Mouse (Mus musculus): ENCODE measurements around the gene Vmn1r143. TPM values are rescaled to one million over a fixed set of nuclear protein-coding genes. Genes with fewer than 3 reads are reported as not detected.
"Not testable (repeated sequence)": the region's sequence is repeated elsewhere in the genome, so short reads cannot be mapped to it uniquely, and the experiment has no call there.

Gene Vmn1r143
- polyA plus RNA-seq (2012; rRNA removed) = not detected in 2 replicates
- not detected in 2 replicates for polyA plus RNA-seq (2014; fragmentation: Nextera tagmentation; extraction: Ambion mirVana)

DNA sequence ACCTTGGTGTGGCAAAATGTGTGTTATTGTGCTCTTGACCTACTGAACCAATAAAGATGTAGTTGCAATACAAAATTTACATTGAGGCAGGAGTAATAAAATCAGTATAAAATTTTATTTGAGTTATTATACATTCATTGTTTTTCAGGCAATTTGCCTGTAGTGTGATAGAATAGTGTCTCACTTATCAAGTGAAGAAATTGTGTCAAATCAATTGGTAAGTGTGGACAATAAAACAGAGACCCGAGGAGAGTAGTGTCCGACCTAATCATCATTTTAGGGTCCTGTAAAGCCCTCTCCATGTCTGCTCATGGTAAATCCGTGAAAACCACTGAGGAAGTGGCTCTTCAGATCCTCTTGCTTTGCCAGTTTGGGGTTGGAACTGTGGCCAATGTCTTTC is at the start of gene Vmn1r143:
TSS of gene Vmn1r143 (plus strand) at position 301 of the 400 bp plus-strand sequence.
- H3K36me3 ChIP-seq (ENCODE audit: control insufficient read depth, insufficient read depth, low read length); H3K4me3 ChIP-seq (replicated peaks; ENCODE audit: low read length); H3K9me3 ChIP-seq (ENCODE audit: control insufficient read depth, low read length); ATAC-seq (ENCODE audit: low FRiP score, low read depth); H3K27me3 ChIP-seq (ENCODE audit: control insufficient read depth, insufficient read depth, low read length); H3K9ac ChIP-seq (ENCODE audit: low read depth, low read length, severe bottlenecking); H3K4me2 ChIP-seq (replicated peaks; ENCODE audit: low read depth, low read length, severe bottlenecking); H3K27ac ChIP-seq (replicated peaks; ENCODE audit: low read depth, low read length); DNase-seq (ENCODE audit: low spot score); H3K4me1 ChIP-seq (ENCODE audit: control insufficient read depth, insufficient read depth, low read length): not testable (repeated sequence)
- WGBS = no CpG with 5 or more reads among the region's 3 CpGs

DNA sequence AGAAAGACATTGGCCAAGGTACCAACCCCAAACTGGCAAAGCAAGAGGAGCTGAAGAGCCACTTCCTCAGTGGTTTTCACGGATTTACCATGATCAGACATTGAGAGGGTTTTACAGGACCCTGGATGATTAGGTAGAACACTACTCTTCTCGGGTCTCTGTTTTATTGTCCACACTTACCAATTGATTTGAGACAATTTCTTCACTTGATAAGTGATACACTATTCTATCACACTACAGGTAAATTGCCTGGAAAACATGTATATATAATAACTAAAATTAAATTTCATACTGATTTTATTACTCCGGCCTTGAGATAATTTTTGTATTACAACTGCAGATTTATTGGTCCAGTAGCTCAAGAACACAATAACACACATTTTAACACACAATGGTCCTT is 25.2 kb upstream of the Vmn1r143 start, which contains the start of gene Vmn1r142:
TSS of gene Vmn1r142 (minus strand) at position 101 of the 400 bp plus-strand sequence.
- not testable (repeated sequence) for DNase-seq (ENCODE audit: low spot score); H3K4me1 ChIP-seq (ENCODE audit: control insufficient read depth, insufficient read depth, low read length); H3K36me3 ChIP-seq (ENCODE audit: control insufficient read depth, insufficient read depth, low read length); ATAC-seq (ENCODE audit: low FRiP score, low read depth); H3K9me3 ChIP-seq (ENCODE audit: control insufficient read depth, low read length); H3K4me3 ChIP-seq (replicated peaks; ENCODE audit: low read length); H3K4me2 ChIP-seq (replicated peaks; ENCODE audit: low read depth, low read length, severe bottlenecking); H3K9ac ChIP-seq (ENCODE audit: low read depth, low read length, severe bottlenecking); H3K27me3 ChIP-seq (ENCODE audit: control insufficient read depth, insufficient read depth, low read length); H3K27ac ChIP-seq (replicated peaks; ENCODE audit: low read depth, low read length)
- WGBS = no CpG with 5 or more reads among the region's 3 CpGs

DNA sequence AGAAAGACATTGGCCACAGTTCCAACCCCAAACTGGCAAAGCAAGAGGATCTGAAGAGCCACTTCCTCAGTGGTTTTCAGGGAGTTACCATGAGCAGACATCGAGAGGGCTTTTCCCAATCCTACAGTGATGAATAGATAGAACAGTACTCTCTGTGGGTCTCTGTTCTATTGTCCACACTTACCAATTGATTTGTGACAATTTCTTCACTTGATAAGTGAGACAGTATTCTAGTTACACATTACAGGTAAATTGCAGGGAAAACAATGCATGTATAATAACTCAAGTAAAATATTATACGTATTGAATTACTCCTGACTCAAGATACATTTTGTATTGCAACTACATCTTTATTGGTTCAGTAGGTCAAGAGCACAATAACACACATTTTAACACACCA is 12.0 kb downstream of the Vmn1r143 start, which contains the start of gene Gm8653:
TSS of gene Gm8653 (minus strand) at position 101 of the 400 bp plus-strand sequence.
- no CpG with 5 or more reads among the region's 2 CpGs for WGBS

DNA sequence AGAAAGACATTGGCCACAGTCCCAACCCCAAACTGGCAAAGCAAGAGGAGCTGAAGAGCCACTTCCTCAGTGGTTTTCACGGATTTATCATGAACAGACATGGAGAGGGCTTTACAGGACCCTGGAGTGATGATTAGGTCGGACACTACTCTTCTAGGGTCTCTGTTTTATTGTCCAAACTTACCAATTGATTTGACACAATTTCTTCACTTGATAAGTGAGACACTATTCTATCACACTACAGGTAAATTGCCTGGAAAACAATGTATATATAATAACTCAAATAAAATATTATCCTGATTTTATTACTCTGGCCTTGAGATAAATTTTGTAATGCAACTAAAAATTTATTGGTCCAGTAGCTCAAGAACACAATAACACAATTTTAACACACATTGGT is 40.2 kb downstream of the Vmn1r143 start, which contains the start of gene Gm8453:
TSS of gene Gm8453 (minus strand) at position 101 of the 400 bp plus-strand sequence.
- H3K4me3 ChIP-seq (replicated peaks; ENCODE audit: low read length); H3K9me3 ChIP-seq (ENCODE audit: control insufficient read depth, low read length); H3K4me1 ChIP-seq (ENCODE audit: control insufficient read depth, insufficient read depth, low read length); H3K9ac ChIP-seq (ENCODE audit: low read depth, low read length, severe bottlenecking); H3K27me3 ChIP-seq (ENCODE audit: control insufficient read depth, insufficient read depth, low read length); H3K36me3 ChIP-seq (ENCODE audit: control insufficient read depth, insufficient read depth, low read length); ATAC-seq (ENCODE audit: low FRiP score, low read depth); H3K4me2 ChIP-seq (replicated peaks; ENCODE audit: low read depth, low read length, severe bottlenecking); H3K27ac ChIP-seq (replicated peaks; ENCODE audit: low read depth, low read length); DNase-seq (ENCODE audit: low spot score): not testable (repeated sequence)
- 35% methylated on average over 1 of the region's 2 CpGs for WGBS

More for the DNA sequence above, 12.0 kb downstream of the Vmn1r143 start, which contains the start of gene Gm8653:
- H3K4me1 ChIP-seq (ENCODE audit: control insufficient read depth, insufficient read depth, low read length); H3K4me3 ChIP-seq (replicated peaks; ENCODE audit: low read length); DNase-seq (ENCODE audit: low spot score); H3K27ac ChIP-seq (replicated peaks; ENCODE audit: low read depth, low read length); ATAC-seq (ENCODE audit: low FRiP score, low read depth); H3K9me3 ChIP-seq (ENCODE audit: control insufficient read depth, low read length); H3K27me3 ChIP-seq (ENCODE audit: control insufficient read depth, insufficient read depth, low read length); H3K9ac ChIP-seq (ENCODE audit: low read depth, low read length, severe bottlenecking); H3K4me2 ChIP-seq (replicated peaks; ENCODE audit: low read depth, low read length, severe bottlenecking); H3K36me3 ChIP-seq (ENCODE audit: control insufficient read depth, insufficient read depth, low read length): not testable (repeated sequence)

Other genes with a start within 250 kb of the Vmn1r143 start
- not detected in 2 replicates for gene Vmn1r137, start 194.8 kb upstream of the Vmn1r143 start, polyA plus RNA-seq (2012; rRNA removed)
- not detected in 2 replicates for gene Vmn1r137, start 194.8 kb upstream of the Vmn1r143 start, polyA plus RNA-seq (2014; fragmentation: Nextera tagmentation; extraction: Ambion mirVana)
- not detected in 2 replicates for gene Vmn1r138, start 160.5 kb upstream of the Vmn1r143 start, polyA plus RNA-seq (2012; rRNA removed)
- not detected in 2 replicates for gene Vmn1r138, start 160.5 kb upstream of the Vmn1r143 start, polyA plus RNA-seq (2014; fragmentation: Nextera tagmentation; extraction: Ambion mirVana)
- gene Gm6176, start 133.1 kb upstream of the Vmn1r143 start, polyA plus RNA-seq (2012; rRNA removed) = not detected in 2 replicates
- not detected in 2 replicates for gene Gm6176, start 133.1 kb upstream of the Vmn1r143 start, polyA plus RNA-seq (2014; fragmentation: Nextera tagmentation; extraction: Ambion mirVana)
- not detected in 2 replicates for gene Vmn1r139, start 120.3 kb upstream of the Vmn1r143 start, polyA plus RNA-seq (2012; rRNA removed)
- not detected in 2 replicates for gene Vmn1r139, start 120.3 kb upstream of the Vmn1r143 start, polyA plus RNA-seq (2014; fragmentation: Nextera tagmentation; extraction: Ambion mirVana)
- gene Gm16451, start 71.1 kb upstream of the Vmn1r143 start, polyA plus RNA-seq (2012; rRNA removed) = not detected in 2 replicates
- not detected in 2 replicates for gene Gm16451, start 71.1 kb upstream of the Vmn1r143 start, polyA plus RNA-seq (2014; fragmentation: Nextera tagmentation; extraction: Ambion mirVana)
- not detected in 2 replicates for gene Gm10666, start 54.6 kb upstream of the Vmn1r143 start, polyA plus RNA-seq (2012; rRNA removed)
- gene Gm10666, start 54.6 kb upstream of the Vmn1r143 start, polyA plus RNA-seq (2014; fragmentation: Nextera tagmentation; extraction: Ambion mirVana) = not detected in 2 replicates
- not detected in 2 replicates for gene Vmn1r142, start 25.3 kb upstream of the Vmn1r143 start, polyA plus RNA-seq (2012; rRNA removed)
- gene Vmn1r142, start 25.3 kb upstream of the Vmn1r143 start, polyA plus RNA-seq (2014; fragmentation: Nextera tagmentation; extraction: Ambion mirVana) = not detected in 2 replicates
- not detected in 2 replicates for gene Gm8653, start 11.9 kb downstream of the Vmn1r143 start, polyA plus RNA-seq (2012; rRNA removed)
- not detected in 2 replicates for gene Gm8653, start 11.9 kb downstream of the Vmn1r143 start, polyA plus RNA-seq (2014; fragmentation: Nextera tagmentation; extraction: Ambion mirVana)
- gene Gm8453, start 40.1 kb downstream of the Vmn1r143 start, polyA plus RNA-seq (2012; rRNA removed) = not detected in 2 replicates
- not detected in 2 replicates for gene Gm8453, start 40.1 kb downstream of the Vmn1r143 start, polyA plus RNA-seq (2014; fragmentation: Nextera tagmentation; extraction: Ambion mirVana)
- gene Gm4187, start 140.3 kb downstream of the Vmn1r143 start, polyA plus RNA-seq (2012; rRNA removed) = not detected in 2 replicates
- not detected in 2 replicates for gene Gm4187, start 140.3 kb downstream of the Vmn1r143 start, polyA plus RNA-seq (2014; fragmentation: Nextera tagmentation; extraction: Ambion mirVana)
- gene Gm8660, start 181.7 kb downstream of the Vmn1r143 start, polyA plus RNA-seq (2012; rRNA removed) = not detected in 2 replicates
- not detected in 2 replicates for gene Gm8660, start 181.7 kb downstream of the Vmn1r143 start, polyA plus RNA-seq (2014; fragmentation: Nextera tagmentation; extraction: Ambion mirVana)
- not detected in 2 replicates for gene Vmn1r148, start 224.2 kb downstream of the Vmn1r143 start, polyA plus RNA-seq (2012; rRNA removed)
- not detected in 2 replicates for gene Vmn1r148, start 224.2 kb downstream of the Vmn1r143 start, polyA plus RNA-seq (2014; fragmentation: Nextera tagmentation; extraction: Ambion mirVana)
- not detected in 2 replicates for gene Vmn1r149, start 248.9 kb downstream of the Vmn1r143 start, polyA plus RNA-seq (2012; rRNA removed)
- not detected in 2 replicates for gene Vmn1r149, start 248.9 kb downstream of the Vmn1r143 start, polyA plus RNA-seq (2014; fragmentation: Nextera tagmentation; extraction: Ambion mirVana)